Mouse (Mus musculus): ENCODE results near the gene Ak1.

Ak1 gene

DNA sequence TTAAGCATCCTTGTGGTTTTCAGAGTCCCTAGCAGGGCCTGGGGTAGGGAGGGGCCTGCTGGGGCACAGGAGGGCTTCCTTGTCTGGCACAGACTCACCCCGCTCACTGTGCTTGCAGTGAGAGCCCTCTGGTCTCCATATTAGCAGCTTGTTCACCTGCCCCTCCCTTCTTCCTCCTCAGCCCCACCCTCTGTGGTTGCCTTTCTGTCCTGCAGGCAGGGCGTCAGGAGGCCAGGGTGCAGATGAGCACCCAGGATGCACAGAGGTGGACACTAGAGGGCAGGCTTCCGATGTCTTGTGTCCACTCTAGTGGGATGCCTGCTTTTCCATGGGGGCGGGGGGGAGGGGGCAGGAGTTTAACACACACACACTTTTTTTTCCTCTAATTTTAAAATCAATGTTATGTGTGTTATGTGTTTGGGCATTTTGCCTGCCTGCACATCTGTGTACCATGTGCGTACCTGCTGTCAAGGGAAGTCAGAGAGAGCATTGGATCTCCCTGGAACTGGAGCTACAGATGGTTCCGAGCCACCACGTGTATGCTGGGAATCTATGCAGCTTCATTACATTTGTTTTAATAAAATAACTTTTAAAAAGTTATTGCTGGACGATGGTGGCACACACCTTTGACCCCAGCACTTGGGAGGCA is 20.0 kb upstream of the Ak1 start:
- DNase-seq, result peak; percentile 51 to 58

DNA sequence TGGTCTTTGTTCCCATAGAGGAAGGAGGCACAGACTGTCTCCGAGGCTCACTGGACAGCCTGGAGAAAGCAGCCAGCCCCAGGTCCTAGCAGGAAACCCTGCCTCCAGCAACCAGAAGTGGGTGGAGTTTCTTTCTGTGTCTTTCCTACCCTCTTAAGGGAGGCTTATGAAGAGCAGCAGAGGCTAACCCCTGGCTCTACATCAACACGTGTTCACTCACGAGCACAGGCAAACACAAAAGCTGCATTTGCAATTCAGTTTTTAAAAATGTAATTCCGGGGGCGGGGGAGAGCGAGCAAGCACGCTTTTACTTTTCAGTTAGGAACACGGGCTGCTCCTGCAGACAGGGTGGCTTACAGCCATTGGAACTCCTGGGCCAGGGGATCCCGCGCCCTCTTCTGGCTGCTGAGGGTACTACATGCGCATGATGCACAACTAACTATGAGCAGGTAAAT is 18.9 kb upstream of the Ak1 start:
- peak; percentile 93 to 97 for DNase-seq

DNA sequence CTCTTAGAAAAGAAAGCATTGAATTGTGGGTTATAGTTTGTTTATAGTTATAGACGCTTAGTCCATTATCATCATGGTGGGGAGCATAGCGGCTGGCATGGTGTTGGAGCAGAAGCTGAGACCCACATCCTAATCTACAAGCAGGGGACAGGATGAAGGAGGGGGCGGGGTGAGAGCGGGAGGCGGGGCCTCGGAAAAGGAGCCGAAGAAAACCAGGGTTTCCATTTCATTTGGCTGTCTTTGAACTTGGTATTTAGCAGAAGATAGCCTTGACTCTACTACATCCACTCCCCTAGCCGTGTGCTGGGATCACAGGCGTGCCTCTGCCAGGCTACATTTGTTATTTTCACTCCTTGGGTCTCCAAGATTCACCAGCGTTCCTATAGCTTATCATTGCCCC is 16.9 kb upstream of the Ak1 start:
- no peak for DNase-seq

DNA sequence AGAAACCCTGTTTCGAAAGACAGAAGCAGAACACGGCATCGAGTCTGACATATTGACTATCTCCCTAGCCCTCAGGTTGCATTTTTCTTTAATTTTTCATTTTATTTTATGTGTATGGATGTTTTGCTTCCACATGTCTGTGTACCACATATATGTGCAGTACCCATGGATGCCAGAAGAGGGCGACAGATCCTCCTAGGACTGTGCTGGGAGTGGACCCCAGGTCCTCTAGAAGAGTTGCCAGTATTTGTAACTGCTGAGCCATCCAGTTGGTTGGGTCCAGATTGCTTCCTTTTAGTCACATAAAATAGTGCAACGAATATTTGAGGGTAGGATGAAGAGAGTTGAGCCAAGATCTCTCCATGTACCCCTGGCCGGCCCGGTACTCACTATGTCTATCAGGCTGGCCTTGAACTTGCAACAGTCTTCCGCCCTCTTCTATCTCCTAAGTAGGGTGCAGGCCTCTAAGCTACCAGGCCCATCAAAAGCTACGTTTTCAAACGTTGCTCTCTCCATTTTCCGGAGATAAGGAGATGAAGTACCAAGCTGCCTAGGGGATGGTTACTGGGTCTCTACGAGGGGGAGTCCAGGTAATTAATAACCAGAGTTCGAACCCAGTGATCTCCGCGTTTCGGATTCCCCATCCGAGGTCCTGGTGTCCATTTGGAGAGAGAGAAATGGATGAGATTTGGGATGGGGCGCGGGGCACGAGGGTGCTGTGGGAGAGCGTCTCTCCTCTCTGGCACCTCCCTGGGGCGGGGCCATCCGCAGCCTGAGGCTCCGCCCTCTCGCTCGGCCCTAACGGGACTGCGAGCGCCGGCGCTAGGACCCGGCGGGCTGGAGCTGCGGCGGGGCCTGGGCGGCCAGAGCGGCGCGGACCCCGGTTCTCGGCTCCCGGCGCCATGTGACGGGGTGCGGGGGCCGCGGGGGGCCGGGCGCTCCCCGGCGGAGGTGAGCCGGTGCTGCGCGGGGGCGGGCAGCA is 15.1 kb upstream of the Ak1 start:
- peak; percentile 81 to 89 for DNase-seq

DNA sequence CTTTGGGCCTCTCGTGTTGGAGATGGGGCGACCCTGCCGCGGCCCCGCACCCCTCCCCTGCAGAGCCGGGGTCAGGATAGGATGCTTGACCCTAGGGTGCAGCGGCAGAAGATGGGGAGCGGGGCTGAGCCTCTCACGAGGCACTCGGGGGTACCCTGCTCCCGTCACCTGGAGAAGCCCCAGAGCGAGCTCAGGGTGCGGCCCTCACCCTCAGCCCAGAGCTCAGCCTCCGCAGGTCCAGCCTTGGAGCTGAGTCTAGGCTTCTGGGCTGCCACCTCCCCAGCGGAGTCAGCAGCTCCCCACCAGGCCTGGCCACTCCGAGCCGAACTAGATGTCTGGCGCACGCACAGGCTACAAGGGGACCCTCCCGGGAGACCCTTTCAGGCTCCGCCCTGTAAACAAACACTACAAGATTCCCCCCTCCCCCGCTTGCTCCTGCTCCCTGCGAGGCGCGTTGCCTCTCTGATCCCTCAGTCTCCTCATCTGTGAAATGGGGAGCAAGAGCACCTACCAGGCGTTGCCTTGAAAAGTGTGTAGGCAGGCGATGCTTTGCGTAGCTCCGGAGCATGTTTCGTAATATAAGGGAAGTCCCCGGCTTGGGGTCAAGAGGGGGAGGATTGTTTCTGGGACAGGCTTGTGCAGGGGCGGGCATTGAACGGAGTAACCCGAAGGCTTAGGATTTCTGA is 14.2 kb upstream of the Ak1 start:
- DNase-seq, result peak in 1 of 2 experiments; percentile 51

DNA sequence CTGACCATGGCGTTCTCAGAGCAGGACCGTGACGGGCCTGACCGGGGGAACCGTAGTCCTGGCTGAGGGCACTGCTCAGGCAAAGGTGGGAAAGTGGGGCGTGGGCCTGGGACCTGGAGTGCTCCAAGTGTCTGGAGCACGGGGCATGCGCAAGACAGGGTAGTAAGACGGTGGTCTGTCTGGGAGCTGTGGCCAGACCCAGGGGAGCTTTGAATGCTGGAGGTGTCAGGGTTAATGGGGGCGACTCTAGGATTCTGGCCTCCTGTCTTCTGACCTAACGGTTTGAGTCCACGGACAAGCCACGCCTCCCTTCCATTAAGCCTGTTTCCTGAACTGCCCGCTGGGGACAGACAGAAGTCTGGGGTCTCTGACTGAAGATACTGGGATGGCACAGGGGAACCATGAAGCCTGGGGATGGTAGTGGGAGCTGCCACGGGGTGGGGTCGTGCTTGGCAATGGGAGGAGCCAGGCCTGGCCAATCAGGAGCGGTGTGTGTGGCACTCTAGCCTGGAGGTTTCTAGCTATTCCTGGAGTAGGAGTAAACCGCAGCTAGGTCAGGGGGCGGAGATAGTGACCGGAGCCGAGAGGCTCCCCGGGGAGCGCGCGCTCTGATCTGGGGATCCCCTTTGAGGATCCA is 13.3 kb upstream of the Ak1 start:
- DNase-seq, result peak; percentile 55 to 65

DNA sequence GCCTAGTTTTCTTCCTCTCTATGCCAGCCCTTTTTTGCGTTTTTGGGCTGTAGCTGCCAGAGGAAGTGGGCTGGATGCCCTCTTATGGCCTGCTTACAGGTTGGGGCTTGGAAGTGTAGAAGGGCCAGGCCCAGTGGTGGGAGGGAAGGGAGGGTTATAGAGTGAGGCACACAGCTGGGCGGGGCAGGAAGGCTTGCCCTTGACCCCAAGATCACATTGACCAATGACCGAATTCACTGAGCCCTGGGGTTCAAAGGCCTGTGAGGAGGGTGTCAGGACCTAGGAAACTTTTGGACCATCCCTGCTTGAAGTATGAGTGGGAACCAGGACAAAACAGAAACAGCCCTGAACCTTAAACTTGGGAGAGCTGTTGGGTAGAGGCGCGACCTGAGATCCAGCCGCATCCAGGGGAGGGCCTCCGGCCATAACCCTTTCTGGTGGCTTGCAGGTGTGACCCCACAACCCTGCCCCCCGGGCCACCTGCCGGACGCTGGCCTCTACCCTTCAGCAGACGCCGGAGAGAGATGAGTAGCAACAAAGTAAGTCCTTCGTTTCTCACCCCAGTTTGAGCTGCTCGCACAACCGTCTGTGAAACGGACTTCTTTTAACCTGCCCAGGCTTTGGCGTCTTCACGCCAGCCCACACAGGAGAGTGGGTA is 12.7 kb upstream of the Ak1 start:
- DNase-seq, result no peak

DNA sequence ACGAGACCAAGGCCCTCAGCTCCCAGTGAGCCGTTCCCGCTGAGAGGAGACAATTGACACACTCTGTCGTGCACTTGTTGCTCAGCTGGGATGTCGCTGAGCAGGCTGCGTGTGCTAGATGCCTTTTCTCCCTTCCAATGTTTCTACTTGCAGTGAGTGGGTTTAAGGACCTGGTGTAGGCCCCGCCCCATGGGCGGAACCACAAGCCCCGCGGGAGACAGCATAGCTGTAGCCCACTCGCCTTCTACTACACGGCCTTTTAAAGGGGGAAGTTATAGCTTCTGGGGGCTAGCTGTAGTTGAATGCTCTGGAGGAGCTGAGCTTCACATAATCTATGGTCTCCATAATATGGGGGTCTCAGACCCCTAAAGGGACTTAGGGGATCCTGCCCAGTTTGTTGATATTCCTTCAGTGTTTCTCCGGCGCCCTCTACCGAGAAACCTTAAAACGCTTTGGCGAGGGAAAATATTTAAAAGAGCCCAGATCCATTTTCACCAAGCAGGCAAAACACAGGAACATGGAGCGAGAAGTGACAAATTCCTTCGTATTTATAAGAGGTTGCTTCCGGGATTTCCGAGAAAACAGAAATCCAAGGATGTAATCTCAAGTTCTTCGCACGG is 10.8 kb upstream of the Ak1 start:
- DNase-seq, result no peak

DNA sequence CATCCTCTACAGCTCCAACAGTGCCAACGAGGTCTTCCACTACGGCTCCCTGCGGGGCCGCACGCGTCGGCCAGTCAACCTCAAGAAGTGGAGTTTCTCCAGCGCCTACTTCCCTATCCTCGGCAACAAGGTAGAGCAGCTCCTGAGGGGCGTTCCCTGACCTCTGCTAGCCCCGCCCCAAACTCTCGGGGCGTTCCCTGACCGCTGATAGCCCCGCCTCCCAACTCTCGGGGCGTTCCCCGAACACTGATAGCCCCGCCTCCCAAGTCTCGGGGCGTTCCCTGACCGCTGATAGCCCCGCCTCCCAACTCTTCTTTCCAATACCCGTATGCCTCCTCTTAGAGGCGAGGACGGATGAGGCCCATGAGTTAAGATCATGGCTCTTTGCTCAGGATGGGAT is 9.3 kb upstream of the Ak1 start:
- DNase-seq, result no peak

DNA sequence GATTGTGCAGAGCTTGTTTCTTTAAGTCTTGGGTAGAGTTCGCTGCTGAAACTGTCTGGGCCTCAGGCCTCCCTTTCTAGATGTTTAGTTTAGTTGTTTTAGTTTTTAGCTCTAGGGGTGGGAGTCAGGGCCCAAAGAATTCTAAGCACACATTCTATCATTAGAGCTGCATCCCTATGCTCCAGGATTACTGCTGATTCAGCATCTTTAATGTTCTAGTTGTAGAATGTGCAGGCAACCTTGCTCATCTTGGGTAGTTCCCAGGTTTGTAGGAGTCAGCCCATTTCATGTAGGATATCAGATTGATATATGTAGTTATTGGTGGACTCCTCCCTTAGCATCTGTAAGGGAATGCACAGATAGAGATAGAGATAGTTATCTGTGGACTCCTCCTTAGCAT is 4.4 kb upstream of the Ak1 start:
- no peak for DNase-seq

DNA sequence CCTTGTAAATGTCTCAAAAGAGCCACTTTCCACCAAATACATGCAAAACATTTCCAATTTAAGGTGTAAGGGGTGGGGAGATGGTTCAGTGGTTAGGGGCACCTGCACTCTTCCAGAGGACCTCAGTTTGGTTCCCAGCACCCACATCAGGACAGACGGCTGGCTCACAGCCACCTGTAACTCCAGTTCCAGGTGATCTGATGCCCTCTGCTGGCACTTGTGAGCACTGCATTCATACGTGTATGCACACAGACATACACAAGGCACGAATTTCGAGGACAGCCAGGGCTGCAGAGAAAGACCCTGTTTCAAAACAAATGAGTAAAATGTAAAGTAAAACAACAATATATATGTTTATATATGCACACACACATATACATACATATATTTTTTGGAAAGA is 4.0 kb upstream of the Ak1 start:
- DNase-seq, result no peak

DNA sequence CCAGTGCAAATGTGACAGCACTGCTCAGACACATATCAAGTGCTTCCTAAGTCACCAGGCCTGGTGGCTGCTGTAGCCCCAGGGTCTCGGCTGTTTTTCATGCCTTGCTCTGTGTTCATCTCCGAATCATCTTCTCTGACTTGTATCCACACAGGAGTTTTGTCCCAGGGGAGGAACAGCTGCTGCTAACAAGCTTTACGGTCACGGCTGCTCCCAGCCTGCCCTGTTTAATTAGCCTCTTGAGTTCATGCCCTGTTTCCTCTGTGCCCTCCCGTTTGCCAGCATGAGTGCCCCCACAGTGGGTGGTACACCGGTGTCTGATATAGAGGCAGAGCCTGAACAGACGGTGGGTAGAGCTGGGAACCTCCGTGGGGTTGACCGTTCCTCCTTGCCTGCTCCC is 3.5 kb upstream of the Ak1 start:
- DNase-seq, result no peak

DNA sequence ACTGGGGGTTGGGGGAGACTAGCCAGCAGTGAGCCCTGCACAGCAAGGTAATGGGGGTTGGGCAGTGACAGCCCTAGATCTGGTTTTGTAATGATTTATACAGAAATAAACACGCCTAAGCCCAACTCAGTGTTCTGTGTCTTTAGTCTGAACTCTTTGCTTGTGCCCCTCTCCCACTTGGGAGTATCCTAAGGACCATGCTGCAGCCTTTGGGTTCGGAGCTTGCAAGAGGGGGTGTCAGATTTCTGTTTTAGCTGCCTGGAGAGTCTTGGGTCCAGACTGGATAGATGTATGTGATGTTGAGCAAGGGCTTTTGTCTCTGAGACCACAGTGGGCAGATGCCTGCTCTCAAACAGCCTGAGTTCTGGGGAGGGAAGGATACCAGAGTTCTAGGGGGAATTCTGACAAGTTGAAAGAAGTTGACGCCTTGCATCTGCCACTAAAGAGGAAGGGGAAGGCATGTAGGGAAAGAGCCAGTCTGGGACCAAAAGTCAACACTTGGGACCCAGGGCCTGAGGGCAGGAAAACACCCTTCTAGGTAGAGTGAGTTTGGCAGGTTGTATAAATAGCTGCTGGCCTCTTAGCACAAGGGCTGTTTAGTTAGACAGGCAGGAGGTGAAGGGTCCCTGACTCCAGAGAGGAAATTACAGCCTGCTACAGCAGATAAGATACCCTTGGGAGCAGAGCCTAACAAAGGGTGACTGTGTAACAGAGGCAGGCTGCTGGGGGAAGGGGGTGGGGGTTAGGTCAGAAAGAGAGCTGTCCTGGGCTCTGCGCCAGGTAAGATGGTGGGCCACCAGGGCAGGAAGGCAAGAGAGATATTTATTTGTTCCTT is 659 bp upstream of the Ak1 start:
- no peak for DNase-seq

DNA sequence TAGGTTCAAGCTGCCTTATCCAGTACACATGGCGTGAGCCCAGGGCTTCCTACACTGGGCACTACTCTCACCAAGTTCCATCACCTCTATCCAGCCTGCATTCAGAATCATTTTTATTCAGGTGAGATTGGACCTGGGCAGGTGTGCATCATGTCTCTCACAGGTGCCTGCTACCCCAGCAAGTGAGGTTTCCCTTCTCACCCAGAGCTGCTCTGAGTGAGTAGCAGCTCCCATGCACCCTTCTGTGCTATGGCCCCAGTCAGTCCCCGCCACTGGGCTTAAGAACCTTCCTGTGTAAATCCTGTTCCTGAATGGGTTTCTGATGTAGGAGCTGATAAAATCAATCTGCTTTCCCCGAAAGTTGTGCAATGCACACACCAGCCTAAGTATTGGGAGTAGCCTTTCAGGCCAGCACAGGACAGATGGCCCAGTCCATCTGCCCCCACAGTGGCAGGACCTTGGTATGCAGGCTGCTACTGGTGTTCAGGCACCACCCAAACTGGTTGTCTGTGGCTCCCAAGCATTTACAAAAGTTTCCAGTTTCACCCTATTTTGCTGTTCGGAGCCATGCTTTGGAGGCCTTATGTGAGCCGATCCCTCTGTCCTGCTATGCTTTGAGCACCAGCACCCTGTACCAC is 2.7 kb downstream of the Ak1 start:
- DNase-seq, result no peak

DNA sequence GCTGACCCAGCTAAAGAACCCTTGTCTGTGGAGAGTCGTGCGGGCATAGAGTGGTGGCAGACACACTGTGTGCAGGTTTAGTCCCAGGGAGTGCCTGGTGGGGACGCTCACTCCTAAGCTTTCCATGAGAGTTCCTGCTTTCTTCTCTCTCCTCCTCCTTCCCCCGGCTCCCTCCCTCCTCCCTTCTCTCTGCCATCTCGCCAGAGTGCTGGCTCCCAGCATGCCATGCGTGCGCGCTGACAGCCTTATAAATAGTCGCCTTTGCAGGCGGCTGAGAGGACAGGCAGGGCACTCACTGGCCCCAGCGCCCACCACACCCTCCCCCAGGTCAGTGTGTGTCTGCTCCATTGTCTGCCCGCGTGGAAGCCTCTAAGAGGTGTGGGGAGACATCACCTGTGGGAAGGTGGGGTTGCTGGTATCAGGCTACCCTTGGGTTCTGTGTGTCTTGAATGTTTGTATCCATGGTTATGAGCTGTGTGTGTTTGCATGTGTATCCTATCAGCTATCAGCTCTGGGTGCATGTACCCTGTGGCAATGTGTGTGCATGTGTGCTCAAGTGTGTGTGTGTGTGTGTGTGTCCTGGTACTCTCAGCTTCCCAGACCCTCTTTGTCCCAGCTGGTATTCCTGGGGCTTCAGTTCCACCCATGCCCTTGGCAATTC is 3.8 kb downstream of the Ak1 start:
- peak; percentile 88 to 91 for DNase-seq

DNA sequence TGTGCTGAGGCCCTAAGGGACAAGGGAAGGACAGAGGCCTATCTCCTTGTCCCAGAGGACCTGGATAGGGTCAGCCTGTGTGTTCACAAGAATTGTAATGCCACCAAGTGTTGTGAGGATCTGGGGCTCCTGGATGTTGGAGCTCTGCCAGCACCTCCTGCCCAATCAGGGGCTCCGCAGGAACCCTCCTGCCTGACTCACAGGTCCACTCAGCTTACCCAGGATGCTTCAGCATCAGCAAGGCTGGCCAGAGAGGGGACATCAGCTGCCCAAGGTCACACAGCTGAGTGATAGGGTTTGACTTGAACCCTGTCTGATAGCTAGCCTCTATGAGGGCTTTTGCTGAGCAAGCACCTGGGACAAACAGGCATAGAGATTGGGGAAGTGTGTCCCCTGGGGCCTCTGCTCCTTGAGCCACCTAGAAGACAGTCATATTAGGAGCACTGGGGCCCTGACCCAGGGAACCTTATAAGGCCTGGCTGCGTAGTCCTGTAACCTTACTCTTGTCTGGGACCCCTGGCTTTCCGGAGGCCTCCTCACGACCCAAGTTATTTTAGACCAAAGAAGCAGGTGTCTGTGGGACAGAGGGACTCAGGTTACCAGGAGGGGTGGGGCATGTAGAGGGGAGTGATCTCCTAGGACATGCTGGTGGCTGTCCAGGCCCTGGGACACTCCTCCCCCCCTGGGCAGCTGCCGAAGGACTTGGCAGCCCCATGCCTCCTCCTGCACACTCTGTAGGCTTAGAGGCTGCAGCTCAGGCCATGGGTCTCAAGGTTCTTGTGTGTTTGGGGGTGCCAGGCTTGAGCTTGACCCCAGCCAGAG is 4.5 kb downstream of the Ak1 start:
- peak; percentile 80 to 82 for DNase-seq

DNA sequence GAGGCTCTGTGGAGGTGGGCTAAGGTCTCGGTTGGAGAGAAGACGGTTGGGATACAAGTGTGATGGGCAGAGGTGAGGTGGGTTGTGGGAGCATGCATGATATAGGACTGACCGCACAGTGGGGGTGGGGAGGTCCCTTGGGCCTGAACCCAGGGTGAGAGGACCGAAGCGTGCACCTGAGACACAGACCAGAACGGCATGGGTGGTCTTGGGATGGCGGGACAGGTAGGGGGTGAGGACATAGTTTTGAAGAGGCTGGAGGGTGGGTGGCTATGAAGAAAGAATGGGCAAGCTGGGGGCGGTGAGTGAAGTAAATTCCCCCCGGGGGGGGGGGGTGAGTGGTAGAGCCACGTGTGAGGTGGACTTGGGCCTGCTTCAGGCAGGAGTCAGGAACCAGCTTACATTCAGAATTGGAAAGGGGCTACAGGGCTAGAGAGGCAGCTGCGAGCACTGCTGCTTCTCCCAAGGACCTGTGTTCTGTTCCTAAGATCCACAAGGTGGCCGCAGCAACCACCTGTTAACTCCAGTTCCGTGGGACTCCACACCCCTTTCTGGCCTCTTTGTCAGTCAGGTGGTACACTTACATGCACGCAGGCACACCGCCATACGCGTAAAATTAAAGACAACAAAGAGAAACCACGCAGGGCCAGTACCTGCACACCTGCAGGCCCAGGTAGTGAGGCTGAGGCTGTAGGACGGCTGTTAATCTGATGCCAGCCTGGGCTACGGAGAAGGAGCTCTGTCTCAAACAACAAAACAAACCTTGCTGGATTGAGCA is 5.9 kb downstream of the Ak1 start:
- no peak for DNase-seq

DNA sequence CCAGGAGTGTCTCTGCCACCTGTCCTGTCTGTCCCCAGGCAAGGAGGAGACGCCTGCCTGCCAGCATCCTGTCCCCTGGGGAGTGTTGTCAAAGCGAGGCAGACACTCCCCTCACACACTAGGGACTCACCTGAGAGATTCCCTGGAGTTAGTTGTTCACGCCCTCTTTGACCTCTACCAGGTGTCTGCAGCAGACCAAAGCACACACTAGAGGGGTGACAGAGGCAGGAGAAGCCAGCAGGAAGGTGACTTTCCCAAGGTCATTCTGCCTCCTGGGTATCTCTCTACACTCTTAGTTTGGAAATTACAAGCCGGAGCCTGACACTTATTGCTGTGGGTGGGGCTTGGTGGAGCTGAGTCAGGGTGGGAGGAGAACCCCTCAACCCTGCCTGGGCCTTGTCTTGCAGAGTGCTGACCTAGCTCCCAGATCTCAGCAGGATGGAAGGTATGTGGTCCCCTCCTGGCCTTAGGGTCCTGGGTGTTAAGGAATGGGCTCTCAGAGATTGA is 6.5 kb downstream of the Ak1 start:
- DNase-seq, result no peak

Measured in cerebellum, postnatal 36 days (tissue).